ENCODE assay signal across 14 mouse cellular contexts in genomic region chr14:88278327-88278726, GRCm38 (mm10).
DNase-seq lines count a peak whose midpoint lies in the region; ATAC-seq and TF ChIP-seq lines count a peak whose summit lies in the region.
"Had no signal": no experiment of that assay in that cellular context is flagged by ENCODE, and none has a peak within 500 bp of the region (broad histone marks: within the 10 kb centered on the region; RNA-seq: fewer than 3 reads in every experiment).

No protein-coding gene starts in this region.

- no peaks in the 10 kb centered on the region for H3K9me3 ChIP-seq in liver, embryonic 12.5 days (replicated peaks)
- H3K9me3 ChIP-seq in ES-E14 (ENCODE audit: control insufficient read depth, insufficient read depth, low read depth, low read length): no peaks in the 10 kb centered on the region
- H3K9me3 ChIP-seq: hindbrain, embryonic 12.5 days; lung, embryonic 15.5 days had no signal

- DNase-seq in frontal cortex, postnatal 25 days (ENCODE audit: low spot score in 2 of 2): no peak
- peak; percentile 19 for DNase-seq in liver, adult 2 months (ENCODE audit: extremely low read depth, low read depth, low spot score)
- DNase-seq in ES-E14 (ENCODE audit: low read depth, low spot score): peak; percentile 16
- peak; percentile 60 for DNase-seq in embryo, embryonic 11 days
- DNase-seq in spleen, postnatal 10 days (ENCODE audit: low spot score in 2 of 2): no peak
- no peak for DNase-seq in kidney, postnatal 4 days
- DNase-seq: cerebellum, postnatal 36 days; heart, adult 18-20 months; thymus, postnatal 14 days had no signal

- TF ChIP-seq CTCF in liver, adult 2 months (IDR thresholded peaks at IDR 0.05; ENCODE audit: low read depth, low read length): no peak

- 38% methylated on average over 5 of the region's 5 CpGs for WGBS in liver, adult 2 months
- 28% methylated on average over 5 of the region's 5 CpGs for WGBS in liver, embryonic 12.5 days (ENCODE audit: insufficient replicate concordance)

- H3K79me2 ChIP-seq in liver, adult 2 months (ENCODE audit: control insufficient read depth, insufficient read depth, low read length): no peaks in the 10 kb centered on the region

- H3K4me1 ChIP-seq in liver, adult 2 months (ENCODE audit: control insufficient read depth, insufficient read depth, low read length): no peaks in the 10 kb centered on the region
- H3K4me1 ChIP-seq in liver, embryonic 12.5 days: no peaks in the 10 kb centered on the region
- H3K4me1 ChIP-seq in ES-E14 (ENCODE audit: control insufficient read depth in 2 of 2, insufficient read depth in 2 of 2, low read length in 2 of 2, poor library complexity in 1 of 2): no peaks in the 10 kb centered on the region
- H3K4me1 ChIP-seq: hindbrain, embryonic 12.5 days; lung, embryonic 15.5 days had no signal

- in situ Hi-C loops in ES-E14 (cut with MboI; ENCODE audit: low sequenced_read_pairs in 2 of 2, unreplicated experiment in 2 of 2): no loop called here

- H3K27ac ChIP-seq in liver, adult 2 months (replicated peaks; ENCODE audit: insufficient read depth, low read depth, low read length): no peak overlapping the region
- H3K27ac ChIP-seq in liver, embryonic 12.5 days: no peak overlapping the region
- no peak overlapping the region for H3K27ac ChIP-seq in ES-E14 (ENCODE audit: insufficient read depth, low read depth, low read length, poor library complexity, severe bottlenecking)
- H3K27ac ChIP-seq: hindbrain, embryonic 12.5 days; lung, embryonic 15.5 days had no signal

- no peak overlapping the region for H3K4me3 ChIP-seq in liver, adult 2 months (ENCODE audit: insufficient read depth, low read depth, low read length)
- H3K4me3 ChIP-seq in liver, embryonic 12.5 days: no peak overlapping the region
- no peak overlapping the region for H3K4me3 ChIP-seq in ES-E14 (ENCODE audit: insufficient read depth in 1 of 2, low read depth in 1 of 2, low read length in 2 of 2, poor library complexity in 1 of 2, severe bottlenecking in 1 of 2)
- H3K4me3 ChIP-seq: hindbrain, embryonic 12.5 days; lung, embryonic 15.5 days; myocyte had no signal

- H3K4me2 ChIP-seq in liver, embryonic 12.5 days: no peak overlapping the region
- H3K4me2 ChIP-seq: hindbrain, embryonic 12.5 days; lung, embryonic 15.5 days had no signal

- ATAC-seq in frontal cortex, adult (ENCODE audit: low TSS enrichment): peak; percentile 91
- no peak for ATAC-seq in liver, embryonic 12.5 days

- no peak overlapping the region for H3K9ac ChIP-seq in liver, adult 2 months (ENCODE audit: low read depth, low read length)
- H3K9ac ChIP-seq in liver, embryonic 12.5 days: no peak overlapping the region
- no peak overlapping the region for H3K9ac ChIP-seq in ES-E14 (ENCODE audit: insufficient read depth, low read depth, low read length, poor library complexity, severe bottlenecking)
- H3K9ac ChIP-seq: hindbrain, embryonic 12.5 days; lung, embryonic 15.5 days had no signal

- TF ChIP-seq POLR2A in liver, adult 2 months (IDR thresholded peaks at IDR 0.05; ENCODE audit: extremely low read depth, insufficient read depth, low read length): no peak

- no peaks in the 10 kb centered on the region for H3K36me3 ChIP-seq in liver, adult 2 months (ENCODE audit: control insufficient read depth, insufficient read depth, low read length)
- no peaks in the 10 kb centered on the region for H3K36me3 ChIP-seq in liver, embryonic 12.5 days
- no peaks in the 10 kb centered on the region for H3K36me3 ChIP-seq in ES-E14 (ENCODE audit: control insufficient read depth, insufficient read depth, low read length, poor library complexity, severe bottlenecking)
- H3K36me3 ChIP-seq: hindbrain, embryonic 12.5 days; lung, embryonic 15.5 days had no signal

- H3K27me3 ChIP-seq in liver, adult 2 months (ENCODE audit: control insufficient read depth, insufficient read depth, low read length): no peaks in the 10 kb centered on the region
- no peaks in the 10 kb centered on the region for H3K27me3 ChIP-seq in liver, embryonic 12.5 days (replicated peaks)
- H3K27me3 ChIP-seq: hindbrain, embryonic 12.5 days; lung, embryonic 15.5 days had no signal

TF ChIP-seq in ES-E14, 5 proteins besides CTCF, POLR2A, EP300 and RAD21:
- TF ChIP-seq HCFC1 (IDR thresholded peaks at IDR 0.05; ENCODE audit: borderline replicate concordance, insufficient read depth, low read length): no peak
- TF ChIP-seq ZC3H11A (IDR thresholded peaks at IDR 0.05; ENCODE audit: borderline replicate concordance, low read depth, low read length): no peak
- no peak for TF ChIP-seq MAFK (IDR thresholded peaks at IDR 0.05; ENCODE audit: insufficient read depth, low read depth, low read length)
- TF ChIP-seq ZNF384 (IDR thresholded peaks at IDR 0.05; ENCODE audit: low read depth, low read length): no peak
- TF ChIP-seq CHD2 (IDR thresholded peaks at IDR 0.05; ENCODE audit: low read depth, low read length): no peak

Comparison
In these comparisons a context has a peak if more than half of its experiments do, and no peak if none do; other contexts are left out.
1. DNase-seq: peak in liver, adult 2 months (single experiment), ES-E14 (single experiment) and embryo, embryonic 11 days (single experiment); none in frontal cortex, postnatal 25 days (0 of 2), spleen, postnatal 10 days (0 of 2) and kidney, postnatal 4 days (0 of 2).